Mouse (Mus musculus) intestine, embryonic 16.5 days (tissue): ENCODE measurements around the gene Ranbp2. TPM values are rescaled to one million over a fixed set of nuclear protein-coding genes. Genes with fewer than 3 reads are reported as not detected.

Experiments
- ATAC-seq: fragments of 200-750 bp; cut with Nextera tagmentation; 2 replicates; pipeline ENCODE4 v1.8.0; 2017; ENCODE audit warnings: moderate TSS enrichment, moderate library complexity
- H3K27ac ChIP-seq: fragments of 300-500 bp; sonication (generic); 2 replicates; pipeline ENCODE4 v1.5.1; 2014; ENCODE audit warnings: mild to moderate bottlenecking, low read length
- H3K27me3 ChIP-seq: fragments of 300-500 bp; sonication (generic); replicated peaks from 2 replicates; pipeline ENCODE4 v1.6.1; 2014; ENCODE audit warnings: low read length, control low read depth, mixed read lengths; ENCODE audit not compliant: control insufficient read depth, insufficient read depth
- H3K36me3 ChIP-seq: fragments of 300-500 bp; sonication (generic); 2 replicates; pipeline ENCODE4 v1.6.1; 2014; ENCODE audit warnings: low read length, control low read depth; ENCODE audit not compliant: control insufficient read depth, insufficient read depth
- H3K4me1 ChIP-seq: fragments of 300-500 bp; sonication (generic); 2 replicates; pipeline ENCODE4 v1.6.1; 2014; ENCODE audit warnings: low read length, control low read depth, mixed read lengths; ENCODE audit not compliant: control insufficient read depth, insufficient read depth
- H3K4me2 ChIP-seq: fragments of 300-500 bp; sonication (generic); 2 replicates; pipeline ENCODE4 v1.6.1; 2014; ENCODE audit warnings: low read depth, low read length, control low read depth
- H3K4me3 ChIP-seq: fragments of 300-500 bp; sonication (generic); 2 replicates; pipeline ENCODE4 v1.5.1; 2014; ENCODE audit warnings: mild to moderate bottlenecking, low read length
- H3K9ac ChIP-seq: fragments of 300-500 bp; sonication (generic); 2 replicates; pipeline ENCODE4 v1.6.1; 2014; ENCODE audit warnings: low read depth, low read length
- H3K9me3 ChIP-seq: fragments of 300-500 bp; sonication (generic); 2 replicates; pipeline ENCODE4 v1.6.1; 2016; ENCODE audit warnings: low read length, control low read depth; ENCODE audit not compliant: control insufficient read depth
- WGBS: fragments of 180-500 bp; shearing (Covaris S2); extraction: QIAGEN DNeasy Blood & Tissue Kit; methylation state at CpG from one replicate; pipeline ENCODE4 v1.1.7; 2014; 5-methylcytosine and 5-hydroxymethylcytosine counted together
- polyA plus RNA-seq: library from polyadenylated mRNA; unstranded; fragments of >200 nt; fragmentation: Nextera tagmentation; extraction: Ambion mirVana; gene quantifications from 2 replicates; pipeline ENCODE4 v1.2.1, GENCODE M21; 2015

The Ranbp2 gene
- polyA plus RNA-seq, 1 experiment from 2014 or later = 14.2 TPM

DNA sequence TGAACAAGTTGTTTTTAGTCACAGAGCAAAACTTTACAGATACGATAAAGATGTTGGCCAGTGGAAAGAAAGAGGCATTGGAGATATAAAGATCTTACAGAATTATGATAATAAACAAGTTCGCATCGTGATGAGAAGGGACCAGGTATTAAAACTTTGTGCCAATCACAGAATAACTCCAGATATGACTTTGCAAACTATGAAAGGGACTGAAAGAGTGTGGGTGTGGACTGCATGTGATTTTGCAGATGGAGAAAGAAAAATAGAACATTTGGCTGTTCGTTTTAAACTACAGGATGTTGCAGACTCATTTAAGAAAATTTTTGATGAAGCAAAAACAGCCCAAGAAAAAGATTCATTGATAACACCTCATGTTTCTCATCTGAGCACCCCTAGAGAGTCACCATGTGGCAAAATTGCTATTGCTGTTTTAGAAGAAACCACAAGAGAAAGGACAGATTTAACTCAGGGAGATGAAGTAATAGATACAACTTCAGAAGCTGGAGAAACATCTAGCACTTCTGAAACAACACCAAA is 33.3 kb downstream of the Ranbp2 start:
- WGBS = 95% methylated on average over 4 of the region's 4 CpGs
- H3K27me3 ChIP-seq = no peaks in the 10 kb centered on the region
- ATAC-seq = no peak
- peaks cover 11% of the 10 kb centered on the region; the same call in 1 of the 2 replicates for H3K36me3 ChIP-seq
- no peak overlapping the region for H3K27ac ChIP-seq
- no peak overlapping the region for H3K9ac ChIP-seq
- no peak overlapping the region for H3K4me3 ChIP-seq
- H3K4me1 ChIP-seq = no peaks in the 10 kb centered on the region
- no peaks in the 10 kb centered on the region for H3K9me3 ChIP-seq
- H3K4me2 ChIP-seq = no peak overlapping the region

DNA sequence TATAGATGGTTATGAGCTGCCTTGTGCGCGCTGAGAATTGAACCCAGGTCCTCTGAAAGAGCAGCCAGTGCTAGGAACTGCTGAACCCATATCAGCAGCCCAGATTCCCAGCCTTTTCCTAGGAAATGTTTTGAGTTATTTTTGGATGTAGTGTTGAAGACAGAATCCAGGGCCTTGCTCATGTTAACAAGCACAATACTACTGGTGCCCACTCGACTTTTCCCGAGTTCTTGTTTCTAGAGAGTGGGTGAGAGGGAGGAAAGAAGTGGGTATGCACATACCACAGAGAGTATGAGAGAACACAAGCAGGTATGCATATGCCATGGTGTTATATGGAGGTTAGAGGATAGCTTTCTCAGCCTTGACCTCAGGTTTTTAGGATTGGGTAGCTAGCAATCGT is 44.3 kb downstream of the Ranbp2 start:
- Histone ChIP-seq H3K27me3 (no peaks in the 10 kb centered on the region), H3K9me3 (no peaks in the 10 kb centered on the region), H3K9ac (no peak overlapping the region), H3K4me3 (no peak overlapping the region), H3K36me3 (peaks cover 7% of the 10 kb centered on the region), H3K4me2 (no peak overlapping the region), H3K4me1 (no peaks in the 10 kb centered on the region), H3K27ac (no peak overlapping the region)
- WGBS = 95% methylated on average over 5 of the region's 5 CpGs
- ATAC-seq = no peak

DNA sequence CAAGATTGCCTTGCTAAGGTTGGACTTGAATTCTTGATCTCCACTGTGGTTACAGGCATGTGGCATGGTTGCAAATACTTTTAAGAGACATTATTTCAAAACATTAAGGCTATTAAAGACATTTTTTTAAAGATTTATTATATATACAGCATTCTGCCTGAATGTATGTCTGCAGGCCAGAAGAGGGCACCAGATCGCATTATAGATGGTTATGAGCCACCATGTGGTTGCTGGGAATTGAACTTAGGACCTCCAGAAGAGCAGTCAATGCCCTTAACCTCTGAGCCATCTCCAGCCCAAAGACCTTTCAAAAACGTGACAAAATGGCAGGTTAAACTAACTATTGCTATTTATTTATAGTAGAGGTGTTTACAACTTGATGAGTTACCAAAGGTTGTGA is 48.9 kb downstream of the Ranbp2 start:
- H3K27ac ChIP-seq = no peak overlapping the region
- H3K9me3 ChIP-seq = no peaks in the 10 kb centered on the region
- no peak overlapping the region for H3K9ac ChIP-seq
- 0 out of 2 replicates have a peak, but pooled peaks cover 3% of the 10 kb centered on the region for H3K4me1 ChIP-seq
- peaks cover 7% of the 10 kb centered on the region for H3K36me3 ChIP-seq
- H3K4me2 ChIP-seq = no peak overlapping the region
- no peaks in the 10 kb centered on the region for H3K27me3 ChIP-seq
- ATAC-seq = no peak
- no peak overlapping the region for H3K4me3 ChIP-seq
- WGBS = 87% methylated on average over 2 of the region's 2 CpGs

DNA sequence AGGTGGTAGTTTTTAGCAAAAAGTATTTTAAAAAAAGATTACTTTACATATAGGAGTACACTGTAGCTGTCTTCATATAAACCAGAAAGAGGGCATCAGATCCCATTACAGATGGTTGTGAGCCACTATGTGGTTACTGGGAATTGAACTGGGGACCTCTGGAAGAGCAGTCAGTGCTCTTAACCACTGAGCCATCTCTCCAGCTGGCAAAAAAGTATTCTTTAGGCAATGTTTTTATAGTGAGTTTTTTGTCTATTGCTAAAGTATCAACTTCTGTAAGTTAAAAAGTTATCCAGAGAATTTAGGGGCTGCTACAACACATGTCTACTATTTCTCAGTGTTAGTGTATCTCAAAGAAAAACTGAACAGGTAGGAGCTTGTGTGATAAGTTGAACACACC is 50.0 kb downstream of the Ranbp2 start:
- ATAC-seq = no peak

DNA sequence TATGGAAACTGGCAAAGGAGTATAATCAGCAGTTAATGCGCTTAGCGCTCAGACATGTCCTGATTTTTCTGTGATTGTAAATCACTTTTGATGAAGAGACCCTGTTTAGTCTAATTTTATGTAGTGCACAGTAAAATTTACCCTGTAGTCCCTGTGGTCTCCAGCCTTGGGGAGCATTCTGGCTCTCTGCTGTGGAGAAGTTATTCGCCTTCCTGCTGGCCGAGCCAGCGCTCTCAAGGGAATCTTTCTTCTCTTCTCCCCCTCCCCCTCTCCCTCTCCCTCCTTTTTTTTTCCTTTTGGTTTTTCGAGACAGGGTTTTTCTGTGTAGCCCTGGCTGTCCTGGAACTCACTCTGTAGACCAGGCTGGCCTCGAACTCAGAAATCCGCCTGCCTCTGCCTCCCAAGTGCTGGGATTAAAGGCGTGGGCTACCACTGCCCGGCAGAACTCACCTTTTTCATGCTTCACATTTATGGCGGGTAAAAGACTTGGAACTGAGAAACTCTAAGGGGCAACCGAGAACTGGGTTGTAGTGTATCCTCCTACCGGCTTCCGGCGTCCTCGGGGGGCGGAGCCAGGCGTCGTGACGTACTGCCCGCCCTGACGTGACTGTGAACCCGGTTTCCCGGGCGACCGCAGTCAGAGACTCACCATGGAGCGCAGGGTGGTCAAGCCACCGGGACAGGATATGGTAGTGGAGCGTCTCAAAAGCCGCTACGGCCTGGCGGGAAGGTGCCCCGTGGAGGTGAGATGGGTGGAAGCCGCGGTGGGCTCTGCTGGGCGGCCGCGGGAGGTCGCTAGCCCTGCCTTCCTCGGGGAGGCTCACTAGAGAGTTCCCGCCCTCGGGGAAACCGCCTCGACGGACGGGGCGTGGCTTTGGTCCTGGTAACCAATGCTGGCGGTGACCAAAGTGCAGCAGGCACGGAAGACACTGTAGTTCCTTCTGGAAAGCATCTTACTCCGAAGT is 50.9 kb downstream of the Ranbp2 start, which contains the start of gene Ccdc138:
TSS of gene Ccdc138 (plus strand) at position 629 of the 965 bp plus-strand sequence.
- Histone ChIP-seq H3K9ac (peak within 1 kb of the TSS; percentile 78), H3K9me3 (no peaks in the 10 kb centered on the region), H3K4me2 (peak within 1 kb of the TSS; percentile 64), H3K27ac (peak within 1 kb of the TSS; percentile 90), H3K36me3 (peaks cover 7% of the 10 kb centered on the region), H3K4me3 (peak within 1 kb of the TSS; percentile 77), H3K4me1 (0 out of 2 replicates have a peak, but pooled peaks cover 3% of the 10 kb centered on the region), H3K27me3 (no peaks in the 10 kb centered on the region)
- peak; percentile 99 for ATAC-seq
- WGBS = under 1% methylated on average over 50 of the region's 50 CpGs

More for the DNA sequence above, 50.0 kb downstream of the Ranbp2 start:
- Histone ChIP-seq H3K36me3 (peaks cover 7% of the 10 kb centered on the region), H3K9ac (no peak overlapping the region; the same call in 1 of the 2 replicates), H3K27me3 (no peaks in the 10 kb centered on the region), H3K27ac (no peak overlapping the region), H3K4me3 (peak overlapping the region; percentile 77; the same call in 1 of the 2 replicates), H3K4me1 (0 out of 2 replicates have a peak, but pooled peaks cover 3% of the 10 kb centered on the region), H3K4me2 (peak overlapping the region; percentile 64), H3K9me3 (no peaks in the 10 kb centered on the region)

DNA sequence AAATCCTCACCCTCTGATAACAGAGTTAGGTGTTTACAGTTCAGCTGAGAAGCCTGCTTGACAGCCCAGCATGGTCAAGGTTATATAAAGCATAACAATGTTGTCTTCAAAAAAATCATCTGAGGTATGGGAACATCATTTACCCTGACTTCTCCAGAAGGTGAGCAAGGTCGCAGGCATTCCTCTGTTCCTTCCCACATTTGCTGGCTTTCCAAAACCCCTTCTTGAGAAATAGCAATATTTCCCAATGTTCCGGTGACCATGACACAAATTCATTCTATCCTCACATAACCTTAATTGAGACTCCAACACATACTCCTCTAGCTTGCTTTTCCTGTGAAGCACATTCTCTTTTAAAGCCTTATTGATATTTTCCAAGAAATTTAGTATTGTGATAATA is 51.8 kb downstream of the Ranbp2 start:
- 0 out of 2 replicates have a peak, but pooled peaks cover 3% of the 10 kb centered on the region for H3K4me1 ChIP-seq
- WGBS = 61% methylated on average over 2 of the region's 2 CpGs

DNA sequence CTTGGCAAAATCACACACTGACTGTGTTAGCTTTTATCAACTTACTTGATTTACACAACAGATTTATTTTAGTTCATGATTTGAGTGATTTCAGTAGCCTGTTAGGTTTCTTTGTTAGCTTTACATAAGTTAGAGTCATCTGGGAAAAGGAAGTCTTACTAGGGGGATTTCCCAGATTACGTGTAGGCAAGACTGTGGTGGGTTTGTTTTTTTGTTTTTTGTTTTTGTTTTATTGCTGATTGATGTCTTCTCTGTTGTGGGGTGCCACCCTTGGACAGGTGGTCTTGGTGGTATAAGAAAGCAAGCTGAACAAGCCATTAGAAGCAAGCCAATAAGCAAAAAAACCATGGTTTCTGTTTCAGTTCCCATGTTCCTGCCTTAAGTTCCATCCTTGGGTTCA is 82.6 kb downstream of the Ranbp2 start:
- Histone ChIP-seq H3K36me3 (no peaks in the 10 kb centered on the region; the same call in 1 of the 2 replicates), H3K9me3 (no peaks in the 10 kb centered on the region), H3K4me1 (no peaks in the 10 kb centered on the region), H3K4me3 (no peak overlapping the region), H3K27me3 (no peaks in the 10 kb centered on the region), H3K27ac (no peak overlapping the region), H3K9ac (no peak overlapping the region), H3K4me2 (no peak overlapping the region)
- WGBS = 90% methylated on average over 1 of the region's 1 CpGs
- ATAC-seq = no peak

More for the DNA sequence above, 51.8 kb downstream of the Ranbp2 start:
- Histone ChIP-seq H3K27ac (peak overlapping the region; percentile 90; the same call in 1 of the 2 replicates), H3K27me3 (no peaks in the 10 kb centered on the region), H3K9ac (peak overlapping the region; percentile 78), H3K36me3 (0 out of 2 replicates have a peak, but pooled peaks cover 3% of the 10 kb centered on the region), H3K4me3 (peak overlapping the region; percentile 77), H3K4me2 (peak overlapping the region; percentile 64), H3K9me3 (no peaks in the 10 kb centered on the region)
- no peak for ATAC-seq

DNA sequence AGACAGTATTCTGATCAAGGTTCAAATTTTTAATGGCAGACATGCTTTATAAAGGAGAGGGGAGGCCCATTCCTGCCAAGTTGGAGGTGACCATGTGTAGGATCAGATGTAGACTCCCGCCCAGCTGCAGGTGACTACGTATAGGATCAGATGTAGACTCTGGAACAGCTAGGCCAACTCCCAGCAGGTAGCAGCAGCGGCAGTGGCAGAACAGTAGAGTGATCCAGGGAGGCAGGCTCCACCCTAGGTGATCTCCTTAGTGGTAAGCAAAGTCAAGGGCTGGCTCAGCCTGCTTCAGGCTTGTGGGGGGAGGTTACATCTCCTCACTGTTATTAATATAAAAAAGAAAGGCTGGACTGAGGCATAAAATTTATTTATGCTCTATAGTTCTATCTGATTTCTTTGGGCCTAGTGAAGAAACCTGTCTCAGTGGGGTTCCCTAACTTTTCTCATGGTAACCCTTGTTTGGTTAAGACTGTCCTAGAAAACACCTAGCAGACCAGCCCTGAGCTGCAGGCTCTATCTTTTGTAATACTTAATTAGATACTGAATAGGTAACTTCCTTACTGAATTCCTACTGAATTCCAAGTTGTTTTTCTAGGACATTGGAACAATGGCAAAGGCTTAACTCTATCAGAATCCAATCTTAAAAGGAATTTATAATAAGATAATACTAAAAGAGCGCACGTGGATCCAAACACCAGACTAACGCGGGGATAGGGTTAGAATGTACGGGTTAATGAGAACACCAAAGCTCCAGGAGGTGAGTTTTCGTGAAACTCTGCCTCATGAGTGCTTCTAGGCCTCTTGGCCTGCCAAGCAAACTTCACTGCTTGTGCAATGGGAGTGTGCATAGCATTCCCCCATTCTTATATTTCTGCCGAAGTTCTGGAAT is 84.4 kb downstream of the Ranbp2 start:
- no peak for ATAC-seq
- Histone ChIP-seq H3K27ac (no peak overlapping the region), H3K36me3 (no peaks in the 10 kb centered on the region; the same call in 1 of the 2 replicates), H3K4me3 (no peak overlapping the region), H3K4me1 (no peaks in the 10 kb centered on the region), H3K9ac (no peak overlapping the region), H3K4me2 (no peak overlapping the region), H3K9me3 (no peaks in the 10 kb centered on the region), H3K27me3 (no peaks in the 10 kb centered on the region)
- WGBS = 89% methylated on average over 10 of the region's 10 CpGs
